Mouse (Mus musculus) hindbrain, embryonic 15.5 days (tissue): Measurements from ENCODE around the gene Ugt1a9. TPM values are rescaled to one million over a fixed set of nuclear protein-coding genes. Genes with fewer than 3 reads are reported as not detected.
"Not testable (repeated sequence)": the region's sequence is repeated elsewhere in the genome, so short reads cannot be mapped to it uniquely, and the experiment has no call there.

ENCODE experiments used
- ATAC-seq: fragments of 200-750 bp; cut with Nextera tagmentation; 2 replicates; pipeline ENCODE4 v1.8.0; 2017; ENCODE audit warnings: low read depth, moderate number of reproducible peaks, moderate TSS enrichment; ENCODE audit not compliant: low FRiP score
- H3K27ac ChIP-seq: fragments of 300-500 bp; sonication (generic); replicated peaks from 2 replicates; pipeline ENCODE4 v1.5.1; 2015; ENCODE audit warnings: mild to moderate bottlenecking, inconsistent platforms
- H3K27me3 ChIP-seq: fragments of 300-500 bp; sonication (generic); 2 replicates; pipeline ENCODE4 v1.6.1; 2015; ENCODE audit warnings: control low read depth, inconsistent platforms
- H3K36me3 ChIP-seq: fragments of 300-500 bp; sonication (generic); 2 replicates; pipeline ENCODE4 v1.6.1; 2015; ENCODE audit warnings: control low read depth, inconsistent platforms
- H3K4me1 ChIP-seq: fragments of 300-500 bp; sonication (generic); replicated peaks from 2 replicates; pipeline ENCODE4 v1.6.1; 2015; ENCODE audit warnings: control low read depth, inconsistent platforms
- H3K4me2 ChIP-seq: fragments of 300-500 bp; sonication (generic); 2 replicates; pipeline ENCODE4 v1.6.1; 2015; ENCODE audit warnings: moderate library complexity, mild to moderate bottlenecking, inconsistent platforms
- H3K4me3 ChIP-seq: fragments of 300-500 bp; sonication (generic); 2 replicates; pipeline ENCODE4 v1.5.1; 2015; ENCODE audit warnings: mild to moderate bottlenecking, inconsistent platforms
- H3K9ac ChIP-seq: fragments of 300-500 bp; sonication (generic); 2 replicates; pipeline ENCODE4 v1.6.1; 2015; ENCODE audit warnings: inconsistent platforms
- H3K9me3 ChIP-seq: fragments of 300-500 bp; sonication (generic); 2 replicates; pipeline ENCODE4 v1.6.1; 2016; ENCODE audit warnings: control low read depth, inconsistent platforms
- WGBS: fragments of 180-500 bp; shearing (Covaris S2); methylation state at CpG from one replicate; pipeline ENCODE4 v1.1.7; 2015; 5-methylcytosine and 5-hydroxymethylcytosine counted together
- polyA plus RNA-seq: library from polyadenylated mRNA; unstranded; fragments of >200 nt; fragmentation: Nextera tagmentation; extraction: Ambion mirVana; gene quantifications from 2 replicates; pipeline ENCODE4 v1.2.1, GENCODE M21; 2015

The Ugt1a9 gene
- not detected in 2 replicates for polyA plus RNA-seq

- Histone ChIP-seq H3K9ac (no peak within 1 kb of the TSS), H3K9me3 (no peaks in the 10 kb centered on the region), H3K4me2 (no peak within 1 kb of the TSS), H3K4me3 (no peak within 1 kb of the TSS), H3K36me3 (no peaks in the 10 kb centered on the region), H3K27ac (no peak within 1 kb of the TSS), H3K27me3 (no peaks in the 10 kb centered on the region), H3K4me1 (no peaks in the 10 kb centered on the region)
- 83% methylated on average over 2 of the region's 2 CpGs for WGBS
- ATAC-seq = no peak
These were observed at the start of gene Ugt1a9 for GRCm38 (mm10) chr1:88070495-88070894. Gene Ugt1a9, plus strand, starts transcription at chr1:88070800.

GRCm38 (mm10) chr1:88025244-88025643 is 45.4 kb upstream of the Ugt1a9 start:
- not testable (repeated sequence) for H3K36me3 ChIP-seq, H3K27ac ChIP-seq, H3K9ac ChIP-seq, H3K4me2 ChIP-seq, ATAC-seq, H3K4me1 ChIP-seq, H3K27me3 ChIP-seq, H3K9me3 ChIP-seq, H3K4me3 ChIP-seq
- WGBS = 79% methylated on average over 3 of the region's 3 CpGs

- not testable (repeated sequence) for H3K9ac ChIP-seq, H3K27ac ChIP-seq, H3K36me3 ChIP-seq, ATAC-seq, H3K4me2 ChIP-seq, H3K27me3 ChIP-seq, H3K9me3 ChIP-seq, H3K4me3 ChIP-seq, H3K4me1 ChIP-seq
- WGBS = 55% methylated on average over 1 of the region's 2 CpGs
These were observed 27.6 kb upstream of the Ugt1a9 start for GRCm38 (mm10) chr1:88043044-88043443.

GRCm38 (mm10) chr1:88044832-88045437 is 25.7 kb upstream of the Ugt1a9 start:
- WGBS = 84% methylated on average over 4 of the region's 5 CpGs
- H3K4me3 ChIP-seq, H3K9ac ChIP-seq, H3K4me2 ChIP-seq, H3K36me3 ChIP-seq, H3K4me1 ChIP-seq, H3K27ac ChIP-seq, H3K9me3 ChIP-seq, ATAC-seq, H3K27me3 ChIP-seq: not testable (repeated sequence)

- WGBS = 84% methylated on average over 2 of the region's 2 CpGs
- ATAC-seq, H3K9ac ChIP-seq, H3K36me3 ChIP-seq, H3K27ac ChIP-seq, H3K4me1 ChIP-seq, H3K27me3 ChIP-seq, H3K9me3 ChIP-seq, H3K4me2 ChIP-seq, H3K4me3 ChIP-seq: not testable (repeated sequence)
These were observed 23.2 kb upstream of the Ugt1a9 start for GRCm38 (mm10) chr1:88047408-88047807.

GRCm38 (mm10) chr1:88055088-88055487 is 15.5 kb upstream of the Ugt1a9 start, which contains the start of gene Ugt1a10:
Gene Ugt1a10, plus strand, starts transcription at chr1:88055388.
- Histone ChIP-seq H3K4me1 (no peaks in the 10 kb centered on the region), H3K4me2 (no peak within 1 kb of the TSS), H3K4me3 (no peak within 1 kb of the TSS), H3K27me3 (no peaks in the 10 kb centered on the region), H3K9me3 (no peaks in the 10 kb centered on the region), H3K9ac (no peak within 1 kb of the TSS), H3K36me3 (no peaks in the 10 kb centered on the region), H3K27ac (no peak within 1 kb of the TSS)
- ATAC-seq = no peak
- 82% methylated on average over 1 of the region's 1 CpGs for WGBS

GRCm38 (mm10) chr1:88066472-88067102 is 4.0 kb upstream of the Ugt1a9 start:
- not testable (repeated sequence) for H3K4me2 ChIP-seq, H3K27ac ChIP-seq, H3K9me3 ChIP-seq, H3K4me1 ChIP-seq, H3K36me3 ChIP-seq, H3K9ac ChIP-seq, H3K4me3 ChIP-seq, H3K27me3 ChIP-seq, ATAC-seq
- 28% methylated on average over 1 of the region's 2 CpGs for WGBS

GRCm38 (mm10) chr1:88070902-88071301 is 302 bp downstream of the Ugt1a9 start:
- Histone ChIP-seq H3K4me1 (no peaks in the 10 kb centered on the region), H3K27ac (no peak overlapping the region), H3K27me3 (no peaks in the 10 kb centered on the region), H3K4me3 (no peak overlapping the region), H3K4me2 (no peak overlapping the region), H3K9me3 (no peaks in the 10 kb centered on the region), H3K9ac (no peak overlapping the region), H3K36me3 (no peaks in the 10 kb centered on the region)
- 87% methylated on average over 4 of the region's 4 CpGs for WGBS
- ATAC-seq = no peak

- 90% methylated on average over 2 of the region's 2 CpGs for WGBS
- ATAC-seq = no peak
- Histone ChIP-seq H3K4me2 (no peak overlapping the region), H3K27me3 (no peaks in the 10 kb centered on the region), H3K4me3 (no peak overlapping the region), H3K9ac (no peak overlapping the region), H3K36me3 (no peaks in the 10 kb centered on the region), H3K9me3 (no peaks in the 10 kb centered on the region), H3K4me1 (no peaks in the 10 kb centered on the region), H3K27ac (no peak overlapping the region)
These were observed 3.9 kb downstream of the Ugt1a9 start for GRCm38 (mm10) chr1:88074471-88074870.

- no peak overlapping the region for H3K4me2 ChIP-seq
- no peak overlapping the region for H3K27ac ChIP-seq
- 87% methylated on average over 1 of the region's 1 CpGs for WGBS
- no peak overlapping the region for H3K9ac ChIP-seq
- ATAC-seq = no peak
- no peaks in the 10 kb centered on the region for H3K27me3 ChIP-seq
- H3K36me3 ChIP-seq = no peaks in the 10 kb centered on the region
- no peaks in the 10 kb centered on the region for H3K9me3 ChIP-seq
- no peak overlapping the region for H3K4me3 ChIP-seq
- H3K4me1 ChIP-seq = no peaks in the 10 kb centered on the region
These were observed 6.5 kb downstream of the Ugt1a9 start for GRCm38 (mm10) chr1:88077128-88077527.

- H3K27me3 ChIP-seq = no peaks in the 10 kb centered on the region
- no peak for ATAC-seq
- no peaks in the 10 kb centered on the region for H3K36me3 ChIP-seq
- no peak overlapping the region for H3K4me2 ChIP-seq
- H3K9ac ChIP-seq = no peak overlapping the region
- no peak overlapping the region for H3K27ac ChIP-seq
- no peak overlapping the region for H3K4me3 ChIP-seq
- H3K9me3 ChIP-seq = no peaks in the 10 kb centered on the region
- WGBS = 98% methylated on average over 1 of the region's 1 CpGs
- H3K4me1 ChIP-seq = no peaks in the 10 kb centered on the region
These were observed 11.1 kb downstream of the Ugt1a9 start for GRCm38 (mm10) chr1:88081670-88082069.

- no peaks in the 10 kb centered on the region for H3K27me3 ChIP-seq
- H3K9me3 ChIP-seq = no peaks in the 10 kb centered on the region
- H3K9ac ChIP-seq = no peak overlapping the region
- H3K4me3 ChIP-seq = no peak overlapping the region
- H3K36me3 ChIP-seq = no peaks in the 10 kb centered on the region
- H3K4me1 ChIP-seq = no peaks in the 10 kb centered on the region
- H3K27ac ChIP-seq = no peak overlapping the region
- WGBS = 88% methylated on average over 1 of the region's 1 CpGs
- H3K4me2 ChIP-seq = no peak overlapping the region
- ATAC-seq = no peak
These were observed 15.5 kb downstream of the Ugt1a9 start for GRCm38 (mm10) chr1:88086125-88086524.

- Histone ChIP-seq H3K4me1 (no peaks in the 10 kb centered on the region), H3K27ac (no peak within 1 kb of the TSS), H3K4me3 (no peak within 1 kb of the TSS), H3K4me2 (no peak within 1 kb of the TSS), H3K9me3 (no peaks in the 10 kb centered on the region), H3K36me3 (no peaks in the 10 kb centered on the region), H3K9ac (no peak within 1 kb of the TSS), H3K27me3 (no peaks in the 10 kb centered on the region)
- WGBS = 84% methylated on average over 3 of the region's 3 CpGs
- no peak for ATAC-seq
These were observed 16.9 kb downstream of the Ugt1a9 start, which contains the start of gene Ugt1a8 for GRCm38 (mm10) chr1:88087513-88087912. Gene Ugt1a8, plus strand, starts transcription at chr1:88087813.
